Comparison of ENCODE assay signal across 8 mouse cellular contexts in the genomic region with DNA sequence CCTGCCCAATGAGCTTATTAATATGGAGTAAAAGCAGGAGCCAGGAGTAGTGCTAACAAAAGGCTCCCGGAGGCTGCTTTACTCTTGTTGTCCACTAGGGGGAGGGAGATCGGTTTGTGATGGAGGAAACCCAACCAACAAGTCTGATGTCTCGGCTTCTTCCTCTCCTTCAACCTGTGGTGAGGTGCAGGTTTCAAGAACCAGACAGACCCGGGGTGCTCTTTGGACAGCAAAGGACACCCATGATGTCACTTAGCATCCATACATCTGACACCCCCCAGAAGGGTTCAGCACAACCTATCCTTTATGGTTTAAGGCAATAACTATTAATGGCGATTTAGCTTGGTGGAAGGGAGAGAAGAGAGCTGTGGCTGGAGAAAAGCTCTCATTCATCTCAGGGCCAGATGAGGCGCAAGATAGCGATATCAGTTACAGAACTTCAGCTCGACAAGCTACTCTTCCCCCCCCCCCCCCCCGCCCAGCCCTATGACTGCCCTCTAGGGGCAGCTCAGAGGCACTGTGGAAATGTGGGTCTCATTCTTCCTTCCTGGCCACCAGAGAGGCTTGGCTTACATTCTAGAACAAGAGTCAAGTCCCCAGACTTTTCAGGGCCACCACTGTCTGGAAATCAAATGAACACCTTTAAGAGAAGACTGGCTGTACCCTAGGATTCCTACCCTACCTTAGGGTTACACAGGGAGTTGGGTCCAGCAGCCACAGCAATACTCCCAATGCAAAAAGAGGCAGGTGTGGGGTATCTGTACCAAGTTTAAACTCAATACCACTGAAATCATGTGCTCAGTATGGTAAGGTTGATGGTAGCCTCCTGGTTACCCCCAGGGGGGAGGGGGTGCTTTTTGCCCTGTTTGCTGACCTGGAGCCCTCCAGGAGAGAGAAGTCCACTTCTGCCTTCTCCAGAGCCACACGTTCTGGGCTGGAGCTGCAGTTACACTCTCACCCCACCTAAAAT. TPM values are rescaled to one million over a fixed set of nuclear protein-coding genes. Genes with fewer than 3 reads are reported as not detected.
A peak's percentile ranks its signal among the peaks of the same experiment; 100 is the strongest.
DNase-seq lines count a peak whose midpoint lies in the region; ATAC-seq and TF ChIP-seq lines count a peak whose summit lies in the region.

No protein-coding gene starts in this region.

- 37% methylated on average over 7 of the region's 10 CpGs for WGBS in limb, embryonic 14.5 days
- 13% methylated on average over 10 of the region's 10 CpGs for WGBS in midbrain, embryonic 14.5 days

- peaks cover 93% of the 10 kb centered on the region for H3K4me1 ChIP-seq in G1E (ENCODE audit: insufficient read depth, low read depth, low read length)
- peaks cover 19% of the 10 kb centered on the region for H3K4me1 ChIP-seq in limb, embryonic 14.5 days (ENCODE audit: control insufficient read depth, insufficient read depth, low read length)
- no peaks in the 10 kb centered on the region for H3K4me1 ChIP-seq in midbrain, embryonic 14.5 days (ENCODE audit: control insufficient read depth, insufficient read depth, low read length)

- H3K36me3 ChIP-seq in G1E (replicated peaks): peaks cover 96% of the 10 kb centered on the region
- peaks cover 91% of the 10 kb centered on the region for H3K36me3 ChIP-seq in limb, embryonic 14.5 days (ENCODE audit: control insufficient read depth, insufficient read depth, low read length)
- H3K36me3 ChIP-seq in midbrain, embryonic 14.5 days (ENCODE audit: control insufficient read depth, insufficient read depth, low read length): 0 out of 2 replicates have a peak, but pooled peaks cover 2% of the 10 kb centered on the region

- H3K27me3 ChIP-seq in G1E (ENCODE audit: insufficient read depth, low read length): no peaks in the 10 kb centered on the region
- H3K27me3 ChIP-seq in limb, embryonic 14.5 days (ENCODE audit: control insufficient read depth, insufficient read depth, low read length): no peaks in the 10 kb centered on the region
- H3K27me3 ChIP-seq in midbrain, embryonic 14.5 days (ENCODE audit: control insufficient read depth, insufficient read depth, low read length): no peaks in the 10 kb centered on the region

- ATAC-seq in G1E (ENCODE audit: extremely low read depth, insufficient number of reproducible peaks, low FRiP score, poor library complexity, severe bottlenecking): peak; percentile 11
- peak; percentile 21; the same call in 1 of the 2 replicates for ATAC-seq in limb, embryonic 14.5 days (ENCODE audit: low FRiP score, low read depth)
- ATAC-seq in midbrain, embryonic 14.5 days (ENCODE audit: low FRiP score, low TSS enrichment): peak; percentile 38; the same call in 1 of the 2 replicates

- H3K27ac ChIP-seq in gastrocnemius, adult 2 months: no peak overlapping the region
- no peak overlapping the region for H3K27ac ChIP-seq in limb, embryonic 14.5 days (replicated peaks; ENCODE audit: low read depth, low read length)
- no peak overlapping the region for H3K27ac ChIP-seq in midbrain, embryonic 14.5 days (replicated peaks; ENCODE audit: low read depth, low read length)

- H3K9ac ChIP-seq in limb, embryonic 14.5 days (ENCODE audit: low read depth, low read length, severe bottlenecking): no peak overlapping the region
- no peak overlapping the region for H3K9ac ChIP-seq in midbrain, embryonic 14.5 days (replicated peaks; ENCODE audit: low read length)

- H3K9me3 ChIP-seq in G1E (replicated peaks): no peaks in the 10 kb centered on the region
- H3K9me3 ChIP-seq in limb, embryonic 14.5 days (ENCODE audit: control insufficient read depth, low read length): no peaks in the 10 kb centered on the region
- no peaks in the 10 kb centered on the region for H3K9me3 ChIP-seq in midbrain, embryonic 14.5 days (ENCODE audit: control insufficient read depth, low read length)

- DNase-seq in gastrocnemius, adult 2 months: no peak
- DNase-seq in gastrocnemius, adult 8-10 months (ENCODE audit: low spot score in 2 of 2): no peak
- DNase-seq in G1E (ENCODE audit: low spot score): peak; percentile 46
- DNase-seq in embryo, embryonic 9.5 days (ENCODE audit: extremely low spot score): peak; percentile 72
- peak; percentile 42 to 69 for DNase-seq in heart, postnatal 14 days
- DNase-seq in limb, embryonic 14.5 days (ENCODE audit: low spot score): peak; percentile 85
- peak; percentile 90 for DNase-seq in midbrain, embryonic 14.5 days
- DNase-seq in thymus, postnatal 36 days: peak; percentile 30 to 42

- peak; percentile 79 for TF ChIP-seq CTCF in gastrocnemius, adult 2 months (IDR thresholded peaks at IDR 0.05)
- TF ChIP-seq CTCF in G1E (IDR thresholded peaks at IDR 0.05; ENCODE audit: low read depth, low read length): peak; percentile 75

- H3K4me2 ChIP-seq in limb, embryonic 14.5 days (replicated peaks; ENCODE audit: low read depth, low read length, severe bottlenecking): no peak overlapping the region
- H3K4me2 ChIP-seq in midbrain, embryonic 14.5 days (ENCODE audit: low read length): peak overlapping the region; percentile 17; the same call in 1 of the 2 replicates

- TF ChIP-seq POLR2A in limb, embryonic 14.5 days (IDR thresholded peaks at IDR 0.05; ENCODE audit: borderline replicate concordance, extremely low read depth, insufficient read depth, insufficient read length): no peak

- no peak overlapping the region for H3K4me3 ChIP-seq in gastrocnemius, adult 2 months
- peak overlapping the region; percentile 63; the same call in 1 of the 2 replicates for H3K4me3 ChIP-seq in G1E (ENCODE audit: low read depth, low read length)
- H3K4me3 ChIP-seq in limb, embryonic 14.5 days (replicated peaks; ENCODE audit: low read length): no peak overlapping the region
- H3K4me3 ChIP-seq in midbrain, embryonic 14.5 days (replicated peaks; ENCODE audit: low read depth, low read length): no peak overlapping the region

- intact Hi-C loops in gastrocnemius, adult 2 months (cut with DNase I): no loop called here
- intact Hi-C loops in heart, postnatal 14 days (cut with DNase I): loop anchor here (10.0 kb wide), 1 partner anchor 182 kb away; no protein-coding TSS in a partner anchor

RNA-seq across cellular contexts. Expression of gene Ccnd2, which starts 9.6 kb away (rescaled TPM):
- 10 to 100 TPM in 1 of 2 experiments, 1 to 10 TPM in 1; 6.9 to 16.6 TPM for total RNA-seq in gastrocnemius, adult 2 months (2021)
- 10 to 100 TPM in 2 of 4 experiments, 1 to 10 TPM in 2; 5.0 to 16.2 (median 9.6) TPM for total RNA-seq in gastrocnemius, adult 8-10 months (2022)
- 549 and 656 TPM in 2 replicates for total RNA-seq in G1E (2014; fragmentation: Nextera tagmentation)
- 127 and 152 TPM in 2 replicates for total RNA-seq in G1E (2017)
- polyA plus RNA-seq in G1E (2012): 822 and 1,195 TPM in 2 replicates
- 100 to 1,000 TPM; 167 to 186 TPM for total RNA-seq in heart, postnatal 14 days (2021)
- polyA plus RNA-seq in limb, embryonic 14.5 days (2012; rRNA removed): 143 and 170 TPM in 2 replicates
- 1,147 and 1,270 TPM in 2 replicates for polyA plus RNA-seq in limb, embryonic 14.5 days (2014; fragmentation: Nextera tagmentation; extraction: Ambion mirVana)
- polyA plus RNA-seq in midbrain, embryonic 14.5 days (2014; fragmentation: Nextera tagmentation; extraction: Ambion mirVana): 252 and 477 TPM in 2 replicates

RNA-seq across cellular contexts. Expression of gene Tigar, which starts 33.1 kb away (rescaled TPM):
- 100 to 1,000 TPM in 1 of 2 experiments, 10 to 100 TPM in 1; 76.6 to 103 TPM for total RNA-seq in gastrocnemius, adult 2 months (2021)
- 100 to 1,000 TPM; 119 to 144 (median 138) TPM for total RNA-seq in gastrocnemius, adult 8-10 months (2022)
- 2.5 and 3.4 TPM in 2 replicates for total RNA-seq in G1E (2014; fragmentation: Nextera tagmentation)
- 4.0 and 4.7 TPM in 2 replicates for total RNA-seq in G1E (2017)
- polyA plus RNA-seq in G1E (2012): 0.94 and 1.1 TPM in 2 replicates
- total RNA-seq in heart, postnatal 14 days (2021): 10 to 100 TPM; 38.0 to 44.5 TPM
- polyA plus RNA-seq in limb, embryonic 14.5 days (2012; rRNA removed): 3.4 and 4.1 TPM in 2 replicates
- polyA plus RNA-seq in limb, embryonic 14.5 days (2014; fragmentation: Nextera tagmentation; extraction: Ambion mirVana): 3.2 and 3.3 TPM in 2 replicates
- polyA plus RNA-seq in midbrain, embryonic 14.5 days (2014; fragmentation: Nextera tagmentation; extraction: Ambion mirVana): 5.0 and 6.5 TPM in 2 replicates

Comparison
In these comparisons a context has a peak if more than half of its experiments do, and no peak if none do; other contexts are left out.
1. DNase-seq: peak in G1E (single experiment), embryo, embryonic 9.5 days (single experiment), heart, postnatal 14 days (2 of 2), limb, embryonic 14.5 days (single experiment), midbrain, embryonic 14.5 days (single experiment) and thymus, postnatal 36 days (2 of 2); none in gastrocnemius, adult 2 months (single experiment) and gastrocnemius, adult 8-10 months (0 of 2).
2. RNA of gene Ccnd2, which starts 9.6 kb away (total RNA-seq): 127 to 656 TPM in G1E and 167 to 186 TPM in heart, postnatal 14 days; 6.9 to 16.6 TPM in gastrocnemius, adult 2 months and 5.0 to 16.2 TPM in gastrocnemius, adult 8-10 months; every median in the first group is over 4 times any median in the second.
3. RNA of gene Tigar, which starts 33.1 kb away (total RNA-seq): 119 to 144 TPM in gastrocnemius, adult 8-10 months, 76.6 to 103 TPM in gastrocnemius, adult 2 months and 38.0 to 44.5 TPM in heart, postnatal 14 days; 2.5 to 4.7 TPM in G1E; every median in the first group is over 4 times any median in the second.
4. Peak in every context shown above with its lines, with median percentiles within 50 percentile points of each other: ATAC-seq.